Mouse (Mus musculus) kidney, embryonic 14.5 days (tissue): Measurements from ENCODE around the gene Iqschfp. TPM values are rescaled to one million over a fixed set of nuclear protein-coding genes. Genes with fewer than 3 reads are reported as not detected.

ENCODE experiments used
- ATAC-seq: fragments of 200-750 bp; cut with Nextera tagmentation; 2 replicates; pipeline ENCODE4 v1.8.0; 2017; ENCODE audit warnings: moderate number of reproducible peaks, mild to moderate bottlenecking, moderate TSS enrichment, moderate library complexity; ENCODE audit not compliant: low FRiP score, low TSS enrichment
- H3K27ac ChIP-seq: fragments of 300-500 bp; sonication (generic); 2 replicates; pipeline ENCODE4 v1.5.1; 2014; ENCODE audit warnings: low read depth, mild to moderate bottlenecking, low read length, moderate library complexity, mixed read lengths
- H3K27me3 ChIP-seq: fragments of 300-500 bp; sonication (generic); 2 replicates; pipeline ENCODE4 v1.6.1; 2014; ENCODE audit warnings: mild to moderate bottlenecking, low read length; ENCODE audit not compliant: control insufficient read depth, insufficient read depth
- H3K36me3 ChIP-seq: fragments of 300-500 bp; sonication (generic); 2 replicates; pipeline ENCODE4 v1.6.1; 2014; ENCODE audit warnings: low read length, mixed read lengths; ENCODE audit not compliant: control insufficient read depth, insufficient read depth
- H3K4me1 ChIP-seq: fragments of 300-500 bp; sonication (generic); 2 replicates; pipeline ENCODE4 v1.6.1; 2014; ENCODE audit warnings: low read length, mixed read lengths; ENCODE audit not compliant: control insufficient read depth, insufficient read depth
- H3K4me2 ChIP-seq: fragments of 300-500 bp; sonication (generic); replicated peaks from 2 replicates; pipeline ENCODE4 v1.6.1; 2014; ENCODE audit warnings: low read depth, mild to moderate bottlenecking, low read length
- H3K4me3 ChIP-seq: fragments of 300-500 bp; sonication (generic); 2 replicates; pipeline ENCODE4 v1.5.1; 2014; ENCODE audit warnings: mild to moderate bottlenecking, low read length
- H3K9ac ChIP-seq: fragments of 300-500 bp; sonication (generic); 2 replicates; pipeline ENCODE4 v1.6.1; 2014; ENCODE audit warnings: low read depth, mild to moderate bottlenecking, low read length, moderate library complexity
- H3K9me3 ChIP-seq: fragments of 300-500 bp; sonication (generic); 2 replicates; pipeline ENCODE4 v1.6.1; 2016; ENCODE audit warnings: low read length; ENCODE audit not compliant: control insufficient read depth
- WGBS: fragments of 180-500 bp; shearing (Covaris S2); extraction: QIAGEN DNeasy Blood & Tissue Kit; methylation state at CpG from one replicate; pipeline ENCODE4 v1.1.7; 2014; 5-methylcytosine and 5-hydroxymethylcytosine counted together
- polyA plus RNA-seq: library from polyadenylated mRNA; unstranded; fragments of >200 nt; fragmentation: Nextera tagmentation; extraction: Ambion mirVana; gene quantifications from 2 replicates; pipeline ENCODE4 v1.2.1, GENCODE M21; 2014

Gene Iqschfp
- polyA plus RNA-seq, 1 experiment from 2014 or later = not detected

- Histone ChIP-seq H3K27ac (no peak overlapping the region), H3K4me3 (no peak overlapping the region), H3K4me1 (no peaks in the 10 kb centered on the region), H3K4me2 (no peak overlapping the region), H3K9ac (no peak overlapping the region), H3K36me3 (no peaks in the 10 kb centered on the region), H3K27me3 (no peaks in the 10 kb centered on the region), H3K9me3 (no peaks in the 10 kb centered on the region)
- peak; percentile 49; the same call in 1 of the 2 replicates for ATAC-seq
- 58% methylated on average over 4 of the region's 4 CpGs for WGBS
These were observed 764.7 kb downstream of the Iqschfp start for GRCm38 (mm10) chr3:68656607-68657352.

- 20% methylated on average over 9 of the region's 9 CpGs for WGBS
- ATAC-seq = no peak
- no peak overlapping the region for H3K4me3 ChIP-seq
- no peaks in the 10 kb centered on the region for H3K4me1 ChIP-seq
- no peak overlapping the region for H3K9ac ChIP-seq
- no peaks in the 10 kb centered on the region for H3K36me3 ChIP-seq
- no peak overlapping the region for H3K27ac ChIP-seq
- no peaks in the 10 kb centered on the region for H3K27me3 ChIP-seq
- no peaks in the 10 kb centered on the region for H3K9me3 ChIP-seq
- H3K4me2 ChIP-seq = no peak overlapping the region
These were observed 765.7 kb downstream of the Iqschfp start for GRCm38 (mm10) chr3:68657589-68658245.

GRCm38 (mm10) chr3:68659996-68660395 lies 768.0 kb downstream of the Iqschfp start:
- 94% methylated on average over 6 of the region's 6 CpGs for WGBS
- Histone ChIP-seq H3K4me1 (no peaks in the 10 kb centered on the region), H3K4me3 (no peak overlapping the region), H3K9me3 (no peaks in the 10 kb centered on the region), H3K4me2 (no peak overlapping the region), H3K27ac (no peak overlapping the region), H3K27me3 (no peaks in the 10 kb centered on the region), H3K9ac (no peak overlapping the region), H3K36me3 (no peaks in the 10 kb centered on the region)
- no peak for ATAC-seq

GRCm38 (mm10) chr3:68660538-68660937 lies 768.5 kb downstream of the Iqschfp start:
- Histone ChIP-seq H3K27ac (no peak overlapping the region), H3K27me3 (no peaks in the 10 kb centered on the region), H3K9ac (no peak overlapping the region), H3K4me2 (no peak overlapping the region), H3K9me3 (no peaks in the 10 kb centered on the region), H3K4me1 (no peaks in the 10 kb centered on the region), H3K4me3 (no peak overlapping the region), H3K36me3 (no peaks in the 10 kb centered on the region)
- 75% methylated on average over 4 of the region's 4 CpGs for WGBS
- ATAC-seq = no peak

- Histone ChIP-seq H3K36me3 (no peaks in the 10 kb centered on the region), H3K4me1 (no peaks in the 10 kb centered on the region), H3K4me2 (no peak overlapping the region), H3K9ac (no peak overlapping the region), H3K4me3 (no peak overlapping the region), H3K27ac (no peak overlapping the region), H3K9me3 (no peaks in the 10 kb centered on the region), H3K27me3 (no peaks in the 10 kb centered on the region)
- no peak for ATAC-seq
- 77% methylated on average over 5 of the region's 5 CpGs for WGBS
These were observed 770.4 kb downstream of the Iqschfp start for GRCm38 (mm10) chr3:68662386-68662785.

- Histone ChIP-seq H3K4me1 (no peaks in the 10 kb centered on the region), H3K9me3 (no peaks in the 10 kb centered on the region), H3K9ac (no peak overlapping the region), H3K36me3 (no peaks in the 10 kb centered on the region), H3K27ac (no peak overlapping the region), H3K27me3 (no peaks in the 10 kb centered on the region), H3K4me3 (no peak overlapping the region), H3K4me2 (no peak overlapping the region)
- ATAC-seq = no peak
- whole genome bisulfite sequencing = 80% methylated on average over 6 of the region's 6 CpGs
These were observed 772.3 kb downstream of the Iqschfp start for GRCm38 (mm10) chr3:68664337-68664736.

GRCm38 (mm10) chr3:68666377-68666776 lies 774.3 kb downstream of the Iqschfp start:
- WGBS = 92% methylated on average over 7 of the region's 7 CpGs
- Histone ChIP-seq H3K9ac (no peak overlapping the region), H3K4me3 (no peak overlapping the region), H3K36me3 (no peaks in the 10 kb centered on the region), H3K4me1 (no peaks in the 10 kb centered on the region), H3K27ac (no peak overlapping the region), H3K27me3 (no peaks in the 10 kb centered on the region), H3K4me2 (no peak overlapping the region), H3K9me3 (no peaks in the 10 kb centered on the region)
- no peak for ATAC-seq

GRCm38 (mm10) chr3:68667852-68668251 lies 775.8 kb downstream of the Iqschfp start:
- Histone ChIP-seq H3K4me3 (no peak overlapping the region), H3K36me3 (no peaks in the 10 kb centered on the region), H3K9me3 (no peaks in the 10 kb centered on the region), H3K9ac (no peak overlapping the region), H3K27ac (no peak overlapping the region), H3K4me1 (no peaks in the 10 kb centered on the region), H3K27me3 (no peaks in the 10 kb centered on the region), H3K4me2 (no peak overlapping the region)
- no peak for ATAC-seq
- whole genome bisulfite sequencing = 93% methylated on average over 1 of the region's 1 CpGs

- Histone ChIP-seq H3K4me1 (no peaks in the 10 kb centered on the region), H3K4me3 (no peak overlapping the region), H3K4me2 (no peak overlapping the region), H3K27me3 (no peaks in the 10 kb centered on the region), H3K9ac (no peak overlapping the region), H3K36me3 (no peaks in the 10 kb centered on the region), H3K9me3 (no peaks in the 10 kb centered on the region), H3K27ac (no peak overlapping the region)
- WGBS = 79% methylated on average over 5 of the region's 5 CpGs
- ATAC-seq = no peak
These were observed 777.5 kb downstream of the Iqschfp start for GRCm38 (mm10) chr3:68669418-68669974.
